Mouse (Mus musculus) thymus, adult 2 months (tissue): ENCODE results near the gene Zc2hc1b. TPM values are rescaled to one million over a fixed set of nuclear protein-coding genes. Genes with fewer than 3 reads are reported as not detected.

Experiments
- DNase-seq: peaks from one replicate; pipeline ENCODE4 v3.0.0; 2021
- H3K27ac ChIP-seq: fragments of 200-500 bp; 2 replicates; pipeline ENCODE4 v1.5.1; 2012; ENCODE audit warnings: low read length, control low read depth; ENCODE audit not compliant: control insufficient read depth, insufficient read depth
- H3K27me3 ChIP-seq: fragments of 200-500 bp; 2 replicates; pipeline ENCODE4 v1.6.1; 2012; ENCODE audit warnings: mild to moderate bottlenecking, low read length, moderate library complexity, mixed read lengths; ENCODE audit not compliant: control insufficient read depth, insufficient read depth
- H3K36me3 ChIP-seq: fragments of 200-500 bp; 2 replicates; pipeline ENCODE4 v1.6.1; 2012; ENCODE audit warnings: mild to moderate bottlenecking, low read length, moderate library complexity; ENCODE audit not compliant: control insufficient read depth, insufficient read depth
- H3K4me1 ChIP-seq: fragments of 200-500 bp; replicated peaks from 2 replicates; pipeline ENCODE4 v1.6.1; 2012; ENCODE audit warnings: low read length; ENCODE audit not compliant: control insufficient read depth, insufficient read depth
- H3K4me3 ChIP-seq: fragments of 200-500 bp; 2 replicates; pipeline ENCODE4 v1.5.1; 2012; ENCODE audit warnings: mild to moderate bottlenecking, low read length, control low read depth, moderate library complexity; ENCODE audit not compliant: control insufficient read depth, insufficient read depth
- CTCF ChIP-seq: fragments of 200-500 bp; IDR thresholded peaks from 2 replicates; pipeline ENCODE4 v1.5.1; 2012; ENCODE audit warnings: mild to moderate bottlenecking, control low read depth, low read length, moderate library complexity, borderline replicate concordance; ENCODE audit not compliant: control insufficient read depth, poor library complexity, insufficient read depth; ENCODE audit errors: extremely low read depth
- POLR2A ChIP-seq: fragments of 200-500 bp; IDR thresholded peaks from 2 replicates; pipeline ENCODE4 v1.6.1; 2012; ENCODE audit warnings: mild to moderate bottlenecking, low read length, control low read depth, moderate library complexity; ENCODE audit not compliant: control insufficient read depth, poor library complexity, insufficient read depth; ENCODE audit errors: extremely low read depth
- WGBS: fragments of 180-500 bp; shearing (Covaris S2); methylation state at CpG from one replicate; pipeline ENCODE4 v1.1.7; 2018; 5-methylcytosine and 5-hydroxymethylcytosine counted together
- polyA plus RNA-seq: library from polyadenylated mRNA; depleted of rRNA; stranded (reverse); fragments of >200 nt; gene quantifications from 2 replicates; pipeline ENCODE4 v1.2.3, GENCODE M21; 2012

Zc2hc1b gene
- polyA plus RNA-seq, 1 experiment, result not detected

- TF ChIP-seq POLR2A (no peak), CTCF (no peak)
- H3K4me3 ChIP-seq, result no peak overlapping the region
- no peaks in the 10 kb centered on the region for H3K36me3 ChIP-seq
- WGBS, result 94% methylated on average over 9 of the region's 9 CpGs
- H3K27ac ChIP-seq, result no peak overlapping the region
- H3K27me3 ChIP-seq, result no peaks in the 10 kb centered on the region
- H3K4me1 ChIP-seq, result no peaks in the 10 kb centered on the region
- no peak for DNase-seq
Measured at GRCm38 (mm10) chr10:13212326-13212725, 34.5 kb upstream of the Zc2hc1b start.

GRCm38 (mm10) chr10:13209930-13210637 lies 32.3 kb upstream of the Zc2hc1b start:
- Histone ChIP-seq H3K4me1 (no peaks in the 10 kb centered on the region), H3K27ac (no peak overlapping the region), H3K36me3 (no peaks in the 10 kb centered on the region), H3K27me3 (no peaks in the 10 kb centered on the region), H3K4me3 (no peak overlapping the region)
- no peak for DNase-seq
- TF ChIP-seq CTCF (no peak), POLR2A (no peak)
- 90% methylated on average over 8 of the region's 8 CpGs for WGBS

GRCm38 (mm10) chr10:13209506-13209905 lies 31.7 kb upstream of the Zc2hc1b start:
- no peaks in the 10 kb centered on the region for H3K36me3 ChIP-seq
- H3K4me1 ChIP-seq, result no peaks in the 10 kb centered on the region
- no peaks in the 10 kb centered on the region for H3K27me3 ChIP-seq
- no peak overlapping the region for H3K27ac ChIP-seq
- no peak for DNase-seq
- TF ChIP-seq CTCF (no peak), POLR2A (no peak)
- no peak overlapping the region for H3K4me3 ChIP-seq
- WGBS, result 91% methylated on average over 3 of the region's 3 CpGs

GRCm38 (mm10) chr10:13209061-13209460 lies 31.2 kb upstream of the Zc2hc1b start:
- Histone ChIP-seq H3K4me1 (no peaks in the 10 kb centered on the region), H3K27me3 (no peaks in the 10 kb centered on the region), H3K27ac (no peak overlapping the region), H3K36me3 (no peaks in the 10 kb centered on the region), H3K4me3 (no peak overlapping the region)
- DNase-seq, result no peak
- no peak for TF ChIP-seq POLR2A
- WGBS, result 97% methylated on average over 4 of the region's 4 CpGs

- H3K4me3 ChIP-seq, result no peak overlapping the region
- no peaks in the 10 kb centered on the region for H3K4me1 ChIP-seq
- H3K27ac ChIP-seq, result no peak overlapping the region
- DNase-seq, result no peak
- WGBS, result 98% methylated on average over 6 of the region's 6 CpGs
- TF ChIP-seq CTCF (no peak), POLR2A (no peak)
- no peaks in the 10 kb centered on the region for H3K36me3 ChIP-seq
- H3K27me3 ChIP-seq, result no peaks in the 10 kb centered on the region
Measured at GRCm38 (mm10) chr10:13201741-13202293, 24.0 kb upstream of the Zc2hc1b start.

GRCm38 (mm10) chr10:13200862-13201261 lies 23.0 kb upstream of the Zc2hc1b start:
- Histone ChIP-seq H3K4me3 (no peak overlapping the region), H3K4me1 (no peaks in the 10 kb centered on the region), H3K27me3 (no peaks in the 10 kb centered on the region), H3K27ac (no peak overlapping the region), H3K36me3 (no peaks in the 10 kb centered on the region)
- 71% methylated on average over 3 of the region's 3 CpGs for WGBS
- no peak for DNase-seq
- TF ChIP-seq POLR2A (no peak), CTCF (no peak)
